Mouse (Mus musculus) skeletal muscle tissue, adult 2 months (tissue): ENCODE measurements around the gene Grk1.
A peak's percentile ranks its signal among the peaks of the same experiment; 100 is the strongest.

Experiments
- DNase-seq: peaks from one replicate; pipeline ENCODE4 v3.0.0-alpha.2; 2012; ENCODE audit warnings: low read depth, low spot score

Gene Grk1

DNA sequence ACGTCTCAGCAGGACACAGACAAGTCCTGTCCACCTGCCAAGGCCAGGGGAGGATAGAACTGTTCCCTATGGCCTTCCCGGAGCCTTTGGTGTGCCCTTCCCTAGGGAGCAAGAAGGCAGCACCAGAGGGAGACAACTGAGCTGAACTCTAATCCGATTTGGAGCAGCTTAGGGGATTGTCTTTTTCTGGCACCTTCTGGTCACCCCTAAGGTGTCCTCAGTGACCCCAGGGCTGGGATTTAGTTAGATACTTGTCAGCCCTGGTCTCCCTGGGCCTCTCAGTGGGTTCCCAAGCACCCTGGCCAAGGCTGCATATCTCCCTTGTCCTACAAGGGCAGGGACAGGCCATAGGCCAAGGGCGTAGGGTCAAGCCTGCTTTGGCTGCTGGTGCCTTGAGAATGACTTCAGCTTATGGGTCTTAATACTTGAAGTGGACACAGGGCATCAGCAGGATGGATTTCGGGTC is at the start of gene Grk1:
Gene Grk1, plus strand, starts transcription at position 416 of the 466 bp plus-strand sequence.
- DNase-seq, result no peak

DNA sequence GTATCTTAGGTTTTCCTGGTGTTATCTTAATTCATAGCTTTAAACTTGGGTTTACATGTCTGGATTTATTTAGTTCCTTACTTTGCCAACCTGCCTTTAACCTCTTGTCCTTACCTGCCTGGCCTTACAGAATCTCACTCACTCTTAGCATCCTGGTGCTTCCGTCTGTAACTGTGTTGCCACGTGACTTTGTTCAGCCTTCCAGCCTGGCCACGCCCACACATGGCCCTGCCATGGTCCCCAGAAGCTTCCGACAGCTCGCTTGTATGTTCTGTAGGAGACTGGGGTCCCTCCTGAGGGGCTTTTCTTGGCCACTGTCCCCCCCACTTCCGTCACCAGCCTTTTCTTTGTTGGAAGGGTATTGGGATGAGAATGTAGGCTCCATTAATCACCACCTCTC is 48.7 kb upstream of the Grk1 start:
- DNase-seq, result no peak

DNA sequence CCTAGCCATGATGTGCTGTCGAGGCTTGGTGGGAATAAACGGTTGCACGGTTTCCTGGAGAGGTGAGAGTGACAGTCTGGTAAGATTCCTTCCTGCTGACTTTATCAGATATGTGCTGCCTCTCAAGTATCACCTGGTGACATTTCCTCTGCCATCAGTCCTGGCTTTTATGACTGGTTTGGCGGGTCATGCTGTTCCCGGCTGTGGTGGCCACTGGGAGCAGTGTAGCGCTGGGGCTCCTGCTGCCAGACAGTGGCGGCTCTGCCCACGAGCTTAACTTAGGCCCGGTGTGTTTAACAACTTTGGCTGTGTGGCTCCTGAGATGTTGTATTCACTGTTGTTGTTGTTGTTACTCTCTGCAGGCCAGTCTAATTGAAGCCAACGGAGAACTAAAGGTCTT is 48.2 kb upstream of the Grk1 start:
- DNase-seq, result peak; percentile 67

DNA sequence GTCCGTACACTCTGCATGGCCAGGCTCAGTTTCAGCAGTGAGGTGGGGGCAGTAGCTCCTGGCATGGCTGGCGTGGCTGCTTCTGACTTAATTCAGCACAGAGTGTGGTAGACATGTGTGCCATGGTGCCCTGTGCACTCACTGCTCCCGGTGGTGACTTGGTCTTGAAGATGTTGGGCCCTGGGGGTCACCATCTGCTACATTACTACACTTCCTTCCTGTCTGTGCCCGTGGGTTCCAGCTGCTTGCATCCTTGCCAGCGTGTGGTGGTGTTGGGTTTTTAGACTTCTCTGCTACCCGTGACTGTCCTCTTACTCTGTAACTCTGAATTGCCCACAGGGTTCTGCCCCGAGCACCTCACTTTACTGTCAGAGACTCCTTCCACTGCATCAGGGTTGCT is 44.7 kb upstream of the Grk1 start:
- no peak for DNase-seq

DNA sequence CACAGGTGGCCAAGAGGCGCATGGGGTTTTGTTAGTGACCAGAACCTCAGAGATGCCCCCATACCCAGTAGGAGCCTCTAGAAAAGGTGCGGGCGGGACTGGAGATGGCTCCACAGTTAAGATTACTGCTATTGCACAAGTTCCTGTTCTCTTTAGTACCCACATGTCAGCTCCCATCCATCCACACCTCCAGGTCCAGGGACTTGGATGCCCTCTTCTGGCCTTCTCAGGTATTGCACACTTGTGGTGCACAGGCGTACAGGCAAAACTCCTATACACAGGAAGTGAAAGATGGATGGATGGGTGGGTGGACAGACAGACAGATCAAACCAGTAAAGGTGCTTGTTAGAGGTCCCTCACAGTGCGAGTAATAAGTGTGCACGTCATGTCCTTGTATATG is 43.0 kb upstream of the Grk1 start:
- DNase-seq, result no peak

DNA sequence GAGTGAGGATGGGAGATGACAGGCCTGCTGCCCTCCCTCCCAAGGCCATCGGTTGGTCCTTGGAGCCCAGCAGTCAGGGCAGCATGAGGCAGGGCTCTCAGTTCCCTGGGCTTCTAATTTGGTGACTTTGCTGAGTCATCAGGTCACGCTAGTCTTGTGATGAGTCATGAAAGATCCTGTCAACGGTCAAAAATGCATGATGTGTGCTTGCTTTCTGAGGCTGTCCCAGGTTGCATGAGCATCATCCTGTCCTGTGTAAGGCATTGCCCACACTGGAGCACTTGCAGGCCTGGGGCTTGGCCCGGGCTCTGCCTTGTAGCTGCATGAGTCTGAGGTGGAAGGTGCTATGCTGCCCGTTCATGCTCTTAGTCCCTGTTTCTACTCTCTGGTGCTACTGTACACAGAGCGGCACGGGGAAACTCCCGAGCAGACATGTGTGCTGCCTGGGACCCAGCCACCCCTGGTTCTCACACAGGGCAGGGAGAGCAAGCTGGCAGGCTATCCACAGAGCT is 31.7 kb upstream of the Grk1 start:
- DNase-seq, result no peak

GRCm38 (mm10) chr8:13381630-13382029 is 23.3 kb upstream of the Grk1 start:
- no peak for DNase-seq

GRCm38 (mm10) chr8:13382536-13382935 is 22.3 kb upstream of the Grk1 start:
- no peak for DNase-seq

GRCm38 (mm10) chr8:13382999-13383398 is 21.9 kb upstream of the Grk1 start:
- no peak for DNase-seq

- DNase-seq, result no peak
Measured at GRCm38 (mm10) chr8:13386366-13386765, 18.5 kb upstream of the Grk1 start.

- DNase-seq, result no peak
Measured at GRCm38 (mm10) chr8:13387728-13388127, 17.2 kb upstream of the Grk1 start.

- DNase-seq, result no peak
Measured at GRCm38 (mm10) chr8:13388744-13389143, 16.1 kb upstream of the Grk1 start.

- no peak for DNase-seq
Measured at GRCm38 (mm10) chr8:13393869-13394268, 11.0 kb upstream of the Grk1 start.

GRCm38 (mm10) chr8:13396725-13397124 is 8.2 kb upstream of the Grk1 start, which contains the start of gene Atp4b:
Gene Atp4b (minus strand): TSS chr8:13396825.
- DNase-seq, result no peak

DNA sequence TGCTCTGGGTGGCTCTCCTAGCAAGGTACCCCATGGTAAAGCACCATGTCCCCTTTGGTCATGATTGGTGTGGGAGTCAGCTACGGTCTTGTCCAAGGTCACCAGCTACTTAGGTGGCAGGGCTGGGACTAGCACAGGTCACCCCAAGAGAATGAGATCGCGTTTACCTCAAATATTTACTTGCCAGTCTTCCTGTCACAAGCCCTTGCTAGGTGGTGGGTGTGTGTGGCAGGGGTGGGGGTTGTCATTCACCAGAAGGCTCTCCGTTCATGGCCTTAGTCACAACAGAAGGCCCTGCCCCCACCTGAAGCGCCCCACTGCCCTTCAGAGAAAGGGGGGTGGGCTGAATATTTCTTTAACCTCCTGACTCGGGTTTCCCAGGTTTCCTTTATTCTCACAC is 1.4 kb upstream of the Grk1 start:
- no peak for DNase-seq

GRCm38 (mm10) chr8:13406011-13406410 is 1.1 kb downstream of the Grk1 start:
- DNase-seq, result no peak

DNA sequence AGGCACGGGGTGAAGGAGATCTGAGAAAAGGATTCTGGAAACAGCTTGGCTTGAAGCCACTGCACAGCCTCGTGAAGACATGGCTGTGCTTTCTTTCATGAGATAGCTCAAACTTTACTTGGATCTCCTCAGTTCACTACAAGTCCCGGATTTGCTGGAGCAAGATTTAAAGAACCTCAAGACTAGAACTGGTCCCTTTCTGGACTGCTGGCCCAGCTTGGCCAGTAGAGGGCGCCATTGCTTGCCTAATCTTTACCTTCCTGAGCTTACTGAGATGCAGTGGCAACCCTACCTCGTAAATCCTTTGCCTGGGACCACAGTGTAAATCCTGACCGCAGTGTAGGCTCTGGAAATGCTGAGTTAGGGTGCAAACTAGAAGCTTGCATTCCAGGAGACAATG is 6.7 kb downstream of the Grk1 start:
- peak; percentile 68 for DNase-seq

DNA sequence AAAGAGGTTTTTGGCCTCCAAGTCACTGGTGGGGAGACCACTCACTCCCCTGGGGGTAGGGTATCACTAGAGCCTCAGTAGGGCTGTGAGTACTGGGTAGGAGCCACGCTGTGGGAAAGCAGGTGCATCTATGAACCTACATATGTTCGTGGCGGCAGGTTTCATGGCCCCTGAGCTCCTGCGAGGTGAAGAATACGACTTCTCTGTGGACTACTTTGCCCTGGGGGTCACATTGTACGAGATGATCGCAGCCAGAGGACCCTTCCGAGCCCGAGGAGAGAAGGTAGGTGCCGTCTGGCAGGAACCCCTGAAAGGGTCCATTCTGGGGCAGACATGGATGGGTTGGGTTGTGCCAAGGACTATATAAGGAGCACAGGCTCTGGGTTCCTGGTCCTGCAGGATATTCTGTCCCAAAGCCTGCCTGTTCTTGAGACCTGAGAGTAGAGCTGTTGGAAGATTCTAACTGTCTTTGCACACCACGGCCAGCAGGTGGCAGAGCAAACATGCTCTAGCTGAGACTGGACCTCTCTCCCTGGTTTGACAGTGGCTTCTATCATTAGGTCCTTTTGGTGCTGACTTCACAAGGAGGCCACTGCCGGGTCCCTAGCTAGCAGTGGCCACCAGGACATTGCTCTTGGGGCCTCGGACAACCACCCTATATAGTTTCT is 8.1 kb downstream of the Grk1 start:
- DNase-seq, result peak; percentile 61

- no peak for DNase-seq
Measured at GRCm38 (mm10) chr8:13413823-13414390, 9.0 kb downstream of the Grk1 start.

DNA sequence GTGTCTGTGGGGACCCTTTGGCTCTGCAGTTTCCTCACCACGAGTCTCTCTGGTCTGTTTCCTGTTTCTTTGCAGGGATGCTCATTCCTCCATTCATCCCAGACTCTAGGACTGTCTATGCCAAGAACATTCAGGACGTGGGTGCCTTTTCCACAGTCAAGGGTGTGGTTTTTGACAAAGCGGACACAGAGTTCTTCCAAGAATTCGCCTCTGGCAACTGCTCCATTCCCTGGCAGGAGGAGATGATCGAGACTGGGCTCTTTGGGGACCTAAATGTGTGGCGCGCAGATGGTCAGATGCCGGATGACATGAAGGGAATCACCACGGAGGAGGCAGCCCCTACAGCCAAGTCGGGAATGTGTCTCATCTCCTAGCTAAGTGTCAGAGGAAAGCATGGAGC is 11.0 kb downstream of the Grk1 start:
- peak; percentile 69 for DNase-seq

DNA sequence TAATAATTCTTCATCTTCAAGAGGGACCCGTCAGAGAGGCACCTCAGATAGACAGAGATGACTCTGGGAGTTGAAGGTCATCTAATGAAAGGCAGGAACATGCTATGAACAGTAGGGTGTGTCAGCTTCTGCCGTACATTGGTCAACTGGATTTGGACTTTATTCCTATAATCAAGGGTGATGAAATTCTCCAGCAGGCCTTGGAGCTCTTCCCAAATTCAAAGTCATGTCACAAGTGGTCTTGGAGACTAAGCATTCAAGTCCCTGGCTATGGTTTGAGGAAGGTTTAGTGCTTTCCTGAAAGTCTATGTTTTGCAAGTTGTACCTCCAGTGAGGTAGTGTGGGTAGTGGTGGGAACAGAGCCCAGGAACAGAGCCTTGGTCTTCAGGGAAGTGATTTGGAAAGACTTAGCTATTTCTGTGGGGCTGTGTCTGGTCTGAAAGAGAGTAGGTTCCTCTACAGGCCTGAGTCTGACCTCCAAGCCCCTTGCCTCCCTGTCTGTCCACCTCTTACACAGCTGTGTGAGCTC is 14.3 kb downstream of the Grk1 start:
- DNase-seq, result no peak

- no peak for DNase-seq
Measured at GRCm38 (mm10) chr8:13420970-13421369, 16.1 kb downstream of the Grk1 start.

DNA sequence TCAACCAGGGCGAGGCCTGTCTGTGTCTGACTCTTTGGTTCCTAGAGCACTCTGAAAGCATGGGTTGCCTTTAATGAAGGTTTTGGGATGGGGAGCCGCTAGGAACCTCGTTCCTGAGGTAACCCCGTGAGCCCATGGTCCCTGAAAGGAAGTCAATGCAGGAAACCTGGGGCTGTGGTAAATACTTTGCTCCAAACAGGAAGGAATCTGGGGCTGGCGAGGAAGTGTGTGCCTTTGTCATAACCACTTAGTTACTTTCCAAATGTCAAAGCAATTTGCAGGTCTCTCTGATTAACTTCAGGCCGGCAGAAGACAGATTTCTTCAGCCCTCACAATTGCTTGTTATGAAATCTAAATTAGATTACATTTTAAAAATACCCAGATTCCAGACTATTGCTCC is 22.5 kb downstream of the Grk1 start:
- no peak for DNase-seq
